Mouse (Mus musculus) hindbrain, embryonic 14.5 days (tissue): ENCODE data around the gene Pom121. TPM values are rescaled to one million over a fixed set of nuclear protein-coding genes. Genes with fewer than 3 reads are reported as not detected.

Experiments used
- ATAC-seq: fragments of 200-750 bp; cut with Nextera tagmentation; 2 replicates; pipeline ENCODE4 v1.8.0; 2017; ENCODE audit warnings: moderate number of reproducible peaks, mild to moderate bottlenecking, moderate TSS enrichment, moderate library complexity; ENCODE audit not compliant: low FRiP score
- DNase-seq: peaks from one replicate; pipeline ENCODE4 v3.0.0-alpha.2; 2015; ENCODE audit warnings: low spot score
- H3K27ac ChIP-seq: fragments of 300-500 bp; sonication (generic); 2 replicates; pipeline ENCODE4 v1.5.1; 2014; ENCODE audit warnings: mild to moderate bottlenecking, moderate library complexity
- H3K27me3 ChIP-seq: fragments of 300-500 bp; sonication (generic); 2 replicates; pipeline ENCODE4 v1.6.1; 2014; ENCODE audit warnings: mild to moderate bottlenecking, low read length, mixed read lengths; ENCODE audit not compliant: control insufficient read depth, insufficient read depth
- H3K36me3 ChIP-seq: fragments of 300-500 bp; sonication (generic); replicated peaks from 2 replicates; pipeline ENCODE4 v1.6.1; 2014; ENCODE audit not compliant: control insufficient read depth, insufficient read depth
- H3K4me1 ChIP-seq: fragments of 300-500 bp; sonication (generic); replicated peaks from 2 replicates; pipeline ENCODE4 v1.6.1; 2014; ENCODE audit warnings: antibody characterized with exemption, low read length, mixed read lengths; ENCODE audit not compliant: control insufficient read depth, insufficient read depth
- H3K4me2 ChIP-seq: fragments of 300-500 bp; sonication (generic); replicated peaks from 2 replicates; pipeline ENCODE4 v1.6.1; 2014; ENCODE audit warnings: mild to moderate bottlenecking, moderate library complexity
- H3K4me3 ChIP-seq: fragments of 300-500 bp; sonication (generic); replicated peaks from 2 replicates; pipeline ENCODE4 v1.5.1; 2014; ENCODE audit warnings: mild to moderate bottlenecking, low read length
- H3K9ac ChIP-seq: fragments of 300-500 bp; sonication (generic); 2 replicates; pipeline ENCODE4 v1.6.1; 2014
- H3K9me3 ChIP-seq: fragments of 300-500 bp; sonication (generic); 2 replicates; pipeline ENCODE4 v1.6.1; 2016; ENCODE audit warnings: low read length; ENCODE audit not compliant: control insufficient read depth
- WGBS: fragments of 180-500 bp; shearing (Covaris S2); extraction: QIAGEN DNeasy Blood & Tissue Kit; methylation state at CpG from one replicate; pipeline ENCODE4 v1.1.7; 2014; 5-methylcytosine and 5-hydroxymethylcytosine counted together
- polyA plus RNA-seq: library from polyadenylated mRNA; unstranded; fragments of >200 nt; fragmentation: Nextera tagmentation; extraction: Ambion mirVana; gene quantifications from 2 replicates; pipeline ENCODE4 v1.2.1, GENCODE M21; 2014

Gene Pom121
- 12.4 and 12.7 TPM in 2 replicates for polyA plus RNA-seq

- peak within 1 kb of the TSS; percentile 95 for H3K9ac ChIP-seq
- peak; percentile 89 for ATAC-seq
- WGBS = under 1% methylated on average over 98 of the region's 110 CpGs
- peak within 1 kb of the TSS; percentile 63 for H3K27ac ChIP-seq
- DNase-seq = peak; percentile 92
- H3K36me3 ChIP-seq = peaks cover 29% of the 10 kb centered on the region
- no peaks in the 10 kb centered on the region for H3K27me3 ChIP-seq
- peaks cover 10% of the 10 kb centered on the region for H3K4me1 ChIP-seq
- peak within 1 kb of the TSS; percentile 71 for H3K4me2 ChIP-seq
- H3K4me3 ChIP-seq = peak within 1 kb of the TSS; percentile 89
- no peaks in the 10 kb centered on the region for H3K9me3 ChIP-seq
Observed at GRCm38 (mm10) chr5:135394004-135394823, at the start of gene Pom121. TSS of gene Pom121 (minus strand) at chr5:135394546.

DNA sequence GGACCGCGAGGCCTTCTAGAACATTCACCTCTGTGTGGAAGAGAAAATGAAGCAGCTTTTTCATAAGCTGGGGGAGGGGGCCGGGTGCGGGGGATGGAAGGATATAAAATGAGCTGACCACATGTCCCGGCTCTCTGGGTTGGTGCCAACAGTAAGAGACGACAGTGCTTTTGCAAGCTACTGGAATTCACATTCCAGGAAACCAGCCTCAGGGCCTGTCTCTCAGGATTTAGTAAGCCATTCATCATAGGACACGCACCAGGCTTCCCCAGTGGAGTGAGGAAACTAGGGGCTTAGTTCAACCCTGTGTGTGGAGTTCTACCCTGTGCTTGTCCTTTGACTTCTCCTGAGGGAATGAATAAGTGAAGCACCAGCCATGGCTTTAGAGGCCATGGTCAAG lies 48.1 kb upstream of the Pom121 start:
- Histone ChIP-seq H3K36me3 (peaks cover 54% of the 10 kb centered on the region), H3K4me1 (no peaks in the 10 kb centered on the region), H3K4me3 (no peak overlapping the region), H3K27me3 (no peaks in the 10 kb centered on the region), H3K9ac (no peak overlapping the region), H3K27ac (no peak overlapping the region), H3K9me3 (no peaks in the 10 kb centered on the region), H3K4me2 (no peak overlapping the region)
- ATAC-seq = no peak
- WGBS = 74% methylated on average over 7 of the region's 7 CpGs
- no peak for DNase-seq

GRCm38 (mm10) chr5:135435039-135435438 lies 40.7 kb upstream of the Pom121 start:
- no peaks in the 10 kb centered on the region for H3K9me3 ChIP-seq
- H3K4me2 ChIP-seq = no peak overlapping the region
- H3K36me3 ChIP-seq = peaks cover 71% of the 10 kb centered on the region
- 97% methylated on average over 10 of the region's 10 CpGs for WGBS
- no peak for DNase-seq
- no peak for ATAC-seq
- no peaks in the 10 kb centered on the region for H3K27me3 ChIP-seq
- no peak overlapping the region for H3K9ac ChIP-seq
- H3K27ac ChIP-seq = no peak overlapping the region
- H3K4me1 ChIP-seq = no peaks in the 10 kb centered on the region
- no peak overlapping the region for H3K4me3 ChIP-seq

DNA sequence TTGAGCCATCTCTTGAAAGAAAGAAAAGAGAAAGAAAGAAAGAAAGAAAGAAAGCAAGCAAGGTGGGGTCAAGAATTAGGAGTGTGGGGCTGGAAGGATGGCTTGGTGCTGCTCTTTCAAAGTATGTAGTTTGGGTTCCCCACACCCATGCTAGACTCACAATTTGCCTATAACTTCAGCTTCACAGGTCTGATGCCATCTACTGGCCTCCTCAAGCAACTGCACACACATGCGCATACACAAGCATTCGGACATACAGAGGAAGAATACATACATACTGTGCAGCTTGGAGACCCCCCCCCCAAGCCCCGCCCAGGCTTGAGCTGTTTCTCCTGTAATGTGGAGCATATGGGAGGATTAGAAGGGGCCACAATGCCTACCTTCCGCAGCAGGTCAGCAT lies 39.5 kb upstream of the Pom121 start:
- Histone ChIP-seq H3K27ac (no peak overlapping the region), H3K4me1 (no peaks in the 10 kb centered on the region), H3K36me3 (peaks cover 80% of the 10 kb centered on the region), H3K4me2 (no peak overlapping the region), H3K9me3 (no peaks in the 10 kb centered on the region), H3K4me3 (no peak overlapping the region), H3K9ac (no peak overlapping the region), H3K27me3 (no peaks in the 10 kb centered on the region)
- DNase-seq = no peak
- WGBS = 100% methylated on average over 4 of the region's 4 CpGs
- ATAC-seq = no peak

- DNase-seq = no peak
- no peaks in the 10 kb centered on the region for H3K4me1 ChIP-seq
Observed at GRCm38 (mm10) chr5:135431111-135431510, 36.8 kb upstream of the Pom121 start.

GRCm38 (mm10) chr5:135428786-135429185 lies 34.4 kb upstream of the Pom121 start:
- Histone ChIP-seq H3K27me3 (no peaks in the 10 kb centered on the region), H3K27ac (no peak overlapping the region), H3K9me3 (no peaks in the 10 kb centered on the region), H3K36me3 (peaks cover 91% of the 10 kb centered on the region), H3K4me2 (no peak overlapping the region), H3K9ac (no peak overlapping the region), H3K4me3 (no peak overlapping the region), H3K4me1 (no peaks in the 10 kb centered on the region)
- ATAC-seq = no peak
- WGBS = 77% methylated on average over 5 of the region's 5 CpGs
- DNase-seq = no peak

More at GRCm38 (mm10) chr5:135431111-135431510, 36.8 kb upstream of the Pom121 start:
- no peak overlapping the region for H3K4me3 ChIP-seq
- H3K9me3 ChIP-seq = no peaks in the 10 kb centered on the region
- H3K27me3 ChIP-seq = no peaks in the 10 kb centered on the region
- H3K4me2 ChIP-seq = no peak overlapping the region
- ATAC-seq = no peak
- peaks cover 86% of the 10 kb centered on the region for H3K36me3 ChIP-seq
- no peak overlapping the region for H3K27ac ChIP-seq
- no peak overlapping the region for H3K9ac ChIP-seq
- 76% methylated on average over 6 of the region's 6 CpGs for WGBS

GRCm38 (mm10) chr5:135410266-135410665 lies 15.9 kb upstream of the Pom121 start:
- 87% methylated on average over 9 of the region's 9 CpGs for WGBS
- no peaks in the 10 kb centered on the region for H3K9me3 ChIP-seq
- no peak overlapping the region for H3K27ac ChIP-seq
- ATAC-seq (no peak), DNase-seq (no peak)
- H3K27me3 ChIP-seq = no peaks in the 10 kb centered on the region
- H3K4me2 ChIP-seq = no peak overlapping the region
- no peak overlapping the region for H3K9ac ChIP-seq
- H3K4me1 ChIP-seq = no peaks in the 10 kb centered on the region
- no peak overlapping the region for H3K4me3 ChIP-seq
- peaks cover 52% of the 10 kb centered on the region for H3K36me3 ChIP-seq

DNA sequence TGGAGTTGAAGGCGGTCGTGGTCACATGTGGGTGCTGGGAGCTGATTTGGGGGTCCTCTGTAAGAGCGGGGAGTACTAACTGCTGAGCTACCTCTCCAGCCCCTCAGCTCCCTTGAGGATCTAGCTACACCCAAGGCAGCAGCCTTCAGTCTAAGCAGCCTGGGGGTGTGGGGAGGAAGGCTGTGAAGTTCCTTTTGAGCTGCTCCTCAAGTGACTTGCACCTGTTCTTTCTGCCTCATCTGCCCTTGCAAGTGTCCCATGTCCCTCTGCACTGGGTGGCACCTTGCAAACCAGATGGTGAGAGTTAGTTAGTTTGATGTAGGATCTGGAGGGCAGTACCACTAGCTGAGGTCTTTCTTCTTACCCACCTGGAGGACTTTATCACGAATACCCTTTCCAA lies 13.8 kb upstream of the Pom121 start:
- WGBS = 92% methylated on average over 4 of the region's 4 CpGs
- ATAC-seq = no peak
- Histone ChIP-seq H3K4me1 (no peaks in the 10 kb centered on the region), H3K27me3 (no peaks in the 10 kb centered on the region), H3K4me2 (no peak overlapping the region), H3K27ac (no peak overlapping the region), H3K36me3 (peaks cover 33% of the 10 kb centered on the region), H3K9me3 (no peaks in the 10 kb centered on the region), H3K4me3 (no peak overlapping the region), H3K9ac (no peak overlapping the region)
- no peak for DNase-seq

- ATAC-seq = no peak
- Histone ChIP-seq H3K9me3 (no peaks in the 10 kb centered on the region), H3K4me3 (no peak overlapping the region), H3K27ac (no peak overlapping the region), H3K4me2 (no peak overlapping the region), H3K36me3 (peaks cover 12% of the 10 kb centered on the region), H3K9ac (no peak overlapping the region), H3K4me1 (no peaks in the 10 kb centered on the region), H3K27me3 (no peaks in the 10 kb centered on the region)
- WGBS = 90% methylated on average over 9 of the region's 9 CpGs
- no peak for DNase-seq
Observed at GRCm38 (mm10) chr5:135405437-135405836, 11.1 kb upstream of the Pom121 start.
